Mouse (Mus musculus) kidney, postnatal 14 days (tissue): ENCODE data around the gene Timp2.

ENCODE experiments used
- DNase-seq: peaks from one replicate; pipeline ENCODE4 v3.0.0; 2022; ENCODE audit warnings: mixed read lengths

The Timp2 gene

GRCm38 (mm10) chr11:118369251-118369650 is 13.7 kb upstream of the Timp2 start:
- no peak for DNase-seq

- no peak for DNase-seq
Measured at GRCm38 (mm10) chr11:118368330-118368729, 12.8 kb upstream of the Timp2 start.

- DNase-seq, result no peak
Measured at GRCm38 (mm10) chr11:118366559-118366958, 11.0 kb upstream of the Timp2 start.

GRCm38 (mm10) chr11:118366108-118366507 is 10.6 kb upstream of the Timp2 start:
- DNase-seq, result no peak

GRCm38 (mm10) chr11:118365171-118365570 is 9.6 kb upstream of the Timp2 start:
- peak; percentile 36 for DNase-seq

- DNase-seq, result no peak
Measured at GRCm38 (mm10) chr11:118364021-118364420, 8.5 kb upstream of the Timp2 start.

GRCm38 (mm10) chr11:118362971-118363518 is 7.5 kb upstream of the Timp2 start:
- DNase-seq, result peak; percentile 53

GRCm38 (mm10) chr11:118362501-118362900 is 7.0 kb upstream of the Timp2 start:
- DNase-seq, result no peak

- DNase-seq, result no peak
Measured at GRCm38 (mm10) chr11:118360907-118361341, 5.4 kb upstream of the Timp2 start.

- DNase-seq, result no peak
Measured at GRCm38 (mm10) chr11:118360491-118360890, 5.0 kb upstream of the Timp2 start.

GRCm38 (mm10) chr11:118355205-118355604 is 335 bp downstream of the Timp2 start:
- peak; percentile 91 for DNase-seq

- DNase-seq, result peak; percentile 40
Measured at GRCm38 (mm10) chr11:118354636-118355191, 826 bp downstream of the Timp2 start.

- no peak for DNase-seq
Measured at GRCm38 (mm10) chr11:118349494-118349893, 6.0 kb downstream of the Timp2 start.

- peak; percentile 78 for DNase-seq
Measured at GRCm38 (mm10) chr11:118348877-118349276, 6.7 kb downstream of the Timp2 start.

- no peak for DNase-seq
Measured at GRCm38 (mm10) chr11:118348419-118348818, 7.1 kb downstream of the Timp2 start.

GRCm38 (mm10) chr11:118347911-118348310 is 7.6 kb downstream of the Timp2 start:
- DNase-seq, result no peak

- no peak for DNase-seq
Measured at GRCm38 (mm10) chr11:118347391-118347790, 8.1 kb downstream of the Timp2 start.

- DNase-seq, result no peak
Measured at GRCm38 (mm10) chr11:118346395-118347096, 9.0 kb downstream of the Timp2 start.

- DNase-seq, result peak; percentile 50
Measured at GRCm38 (mm10) chr11:118345693-118346092, 9.8 kb downstream of the Timp2 start.

- DNase-seq, result no peak
Measured at GRCm38 (mm10) chr11:118343629-118344028, 11.9 kb downstream of the Timp2 start.

GRCm38 (mm10) chr11:118342400-118342981 is 13.0 kb downstream of the Timp2 start, which contains the start of gene Cep295nl:
Gene Cep295nl (minus strand): TSS chr11:118342500.
- DNase-seq, result peak; percentile 33

GRCm38 (mm10) chr11:118337491-118338168 is 17.9 kb downstream of the Timp2 start:
- DNase-seq, result no peak

GRCm38 (mm10) chr11:118333431-118333830 is 22.1 kb downstream of the Timp2 start:
- no peak for DNase-seq
